Mouse (Mus musculus) limb, embryonic 12.5 days (tissue): ENCODE results near the gene Zfp775. TPM values are rescaled to one million over a fixed set of nuclear protein-coding genes. Genes with fewer than 3 reads are reported as not detected.
A peak's percentile ranks its signal among the peaks of the same experiment; 100 is the strongest.

Experiments used
- ATAC-seq: fragments of 200-750 bp; cut with Nextera tagmentation; 2 replicates; pipeline ENCODE4 v1.8.0; 2017; ENCODE audit warnings: low read depth, moderate TSS enrichment; ENCODE audit not compliant: insufficient number of reproducible peaks, insufficient read depth, low FRiP score, low TSS enrichment
- H3K27ac ChIP-seq: fragments of 300-500 bp; sonication (generic); 2 replicates; pipeline ENCODE4 v1.5.1; 2016; ENCODE audit warnings: mild to moderate bottlenecking, moderate library complexity
- H3K27me3 ChIP-seq: fragments of 300-500 bp; sonication (generic); 2 replicates; pipeline ENCODE4 v1.6.1; 2016; ENCODE audit warnings: mild to moderate bottlenecking, moderate library complexity
- H3K36me3 ChIP-seq: fragments of 300-500 bp; sonication (generic); 2 replicates; pipeline ENCODE4 v1.6.1; 2016; ENCODE audit warnings: mild to moderate bottlenecking, moderate library complexity
- H3K4me1 ChIP-seq: fragments of 300-500 bp; sonication (generic); replicated peaks from 2 replicates; pipeline ENCODE4 v1.6.1; 2016
- H3K4me2 ChIP-seq: fragments of 300-500 bp; sonication (generic); 2 replicates; pipeline ENCODE4 v1.6.1; 2016; ENCODE audit warnings: mild to moderate bottlenecking, moderate library complexity
- H3K4me3 ChIP-seq: fragments of 300-500 bp; sonication (generic); replicated peaks from 2 replicates; pipeline ENCODE4 v1.5.1; 2016; ENCODE audit warnings: mild to moderate bottlenecking
- H3K9ac ChIP-seq: fragments of 300-500 bp; sonication (generic); replicated peaks from 2 replicates; pipeline ENCODE4 v1.6.1; 2016; ENCODE audit warnings: mild to moderate bottlenecking, moderate library complexity
- H3K9me3 ChIP-seq: fragments of 300-500 bp; sonication (generic); 2 replicates; pipeline ENCODE4 v1.6.1; 2016; ENCODE audit warnings: mild to moderate bottlenecking, moderate library complexity
- WGBS: fragments of 180-500 bp; shearing (Covaris S2); methylation state at CpG from one replicate; pipeline ENCODE4 v1.1.7; 2016; 5-methylcytosine and 5-hydroxymethylcytosine counted together
- polyA plus RNA-seq: library from polyadenylated mRNA; unstranded; fragments of >200 nt; fragmentation: Nextera tagmentation; extraction: Ambion mirVana; gene quantifications from 2 replicates; pipeline ENCODE4 v1.2.1, GENCODE M21; 2016

The Zfp775 gene
- polyA plus RNA-seq, 1 experiment from 2014 or later = 10.5 TPM

- WGBS = 83% methylated on average over 8 of the region's 8 CpGs
- Histone ChIP-seq H3K4me3 (no peak overlapping the region), H3K9ac (no peak overlapping the region), H3K27ac (no peak overlapping the region), H3K9me3 (no peaks in the 10 kb centered on the region), H3K27me3 (no peaks in the 10 kb centered on the region), H3K4me1 (peaks cover 29% of the 10 kb centered on the region), H3K36me3 (peaks cover 22% of the 10 kb centered on the region; the same call in 1 of the 2 replicates), H3K4me2 (no peak overlapping the region)
- no peak for ATAC-seq
Observed at GRCm38 (mm10) chr6:48569065-48569807, 32.6 kb upstream of the Zfp775 start.

GRCm38 (mm10) chr6:48572014-48572413 lies 29.8 kb upstream of the Zfp775 start:
- peak overlapping the region; percentile 59; the same call in 1 of the 2 replicates for H3K27ac ChIP-seq

GRCm38 (mm10) chr6:48572572-48573061 lies 29.2 kb upstream of the Zfp775 start, which contains the start of gene Rarres2:
Rarres2 (minus strand) TSS chr6:48572789.
- Histone ChIP-seq H3K4me2 (no peak within 1 kb of the TSS), H3K27ac (peak within 1 kb of the TSS; percentile 59; the same call in 1 of the 2 replicates), H3K27me3 (no peaks in the 10 kb centered on the region), H3K4me1 (peaks cover 15% of the 10 kb centered on the region), H3K4me3 (no peak within 1 kb of the TSS), H3K36me3 (peaks cover 13% of the 10 kb centered on the region; the same call in 1 of the 2 replicates), H3K9me3 (no peaks in the 10 kb centered on the region), H3K9ac (no peak within 1 kb of the TSS)
- 14% methylated on average over 6 of the region's 6 CpGs for WGBS
- no peak for ATAC-seq

More at GRCm38 (mm10) chr6:48572014-48572413, 29.8 kb upstream of the Zfp775 start:
- no peaks in the 10 kb centered on the region for H3K27me3 ChIP-seq
- H3K9ac ChIP-seq = no peak overlapping the region
- no peak overlapping the region for H3K4me3 ChIP-seq
- peaks cover 13% of the 10 kb centered on the region; the same call in 1 of the 2 replicates for H3K36me3 ChIP-seq
- peaks cover 15% of the 10 kb centered on the region for H3K4me1 ChIP-seq
- no peak for ATAC-seq
- WGBS = 94% methylated on average over 5 of the region's 5 CpGs
- no peak overlapping the region for H3K4me2 ChIP-seq
- no peaks in the 10 kb centered on the region for H3K9me3 ChIP-seq

- Histone ChIP-seq H3K4me1 (peaks cover 15% of the 10 kb centered on the region), H3K4me3 (no peak overlapping the region), H3K27me3 (no peaks in the 10 kb centered on the region), H3K36me3 (peaks cover 12% of the 10 kb centered on the region; the same call in 1 of the 2 replicates), H3K9ac (no peak overlapping the region), H3K4me2 (no peak overlapping the region), H3K9me3 (no peaks in the 10 kb centered on the region), H3K27ac (peak overlapping the region; percentile 59; the same call in 1 of the 2 replicates)
- ATAC-seq = no peak
- 16% methylated on average over 10 of the region's 10 CpGs for WGBS
Observed at GRCm38 (mm10) chr6:48573280-48573679, 28.6 kb upstream of the Zfp775 start.

- ATAC-seq = no peak
- no peak overlapping the region for H3K27ac ChIP-seq
- H3K4me3 ChIP-seq = no peak overlapping the region
- H3K27me3 ChIP-seq = no peaks in the 10 kb centered on the region
- no peak overlapping the region for H3K9ac ChIP-seq
- 59% methylated on average over 3 of the region's 3 CpGs for WGBS
- H3K9me3 ChIP-seq = no peaks in the 10 kb centered on the region
- no peak overlapping the region for H3K4me2 ChIP-seq
- H3K4me1 ChIP-seq = peaks cover 15% of the 10 kb centered on the region
- H3K36me3 ChIP-seq = peaks cover 10% of the 10 kb centered on the region; the same call in 1 of the 2 replicates
Observed at GRCm38 (mm10) chr6:48573981-48574380, 27.9 kb upstream of the Zfp775 start.

- no peaks in the 10 kb centered on the region for H3K9me3 ChIP-seq
- no peak for ATAC-seq
- no peaks in the 10 kb centered on the region for H3K27me3 ChIP-seq
- H3K4me1 ChIP-seq = no peaks in the 10 kb centered on the region
- no peak overlapping the region for H3K4me3 ChIP-seq
- no peak overlapping the region for H3K4me2 ChIP-seq
- H3K9ac ChIP-seq = no peak overlapping the region
- WGBS = 61% methylated on average over 5 of the region's 5 CpGs
- no peak overlapping the region for H3K27ac ChIP-seq
- H3K36me3 ChIP-seq = no peaks in the 10 kb centered on the region
Observed at GRCm38 (mm10) chr6:48578736-48579135, 23.1 kb upstream of the Zfp775 start.

GRCm38 (mm10) chr6:48579215-48579648 lies 22.6 kb upstream of the Zfp775 start:
- WGBS = 40% methylated on average over 5 of the region's 5 CpGs
- no peak for ATAC-seq
- H3K4me2 ChIP-seq = no peak overlapping the region

GRCm38 (mm10) chr6:48581257-48581656 lies 20.6 kb upstream of the Zfp775 start:
- Histone ChIP-seq H3K9ac (no peak overlapping the region), H3K4me1 (no peaks in the 10 kb centered on the region), H3K4me2 (no peak overlapping the region), H3K27me3 (no peaks in the 10 kb centered on the region), H3K9me3 (no peaks in the 10 kb centered on the region), H3K27ac (no peak overlapping the region), H3K36me3 (no peaks in the 10 kb centered on the region), H3K4me3 (no peak overlapping the region)
- WGBS = 63% methylated on average over 3 of the region's 3 CpGs
- ATAC-seq = no peak

More at GRCm38 (mm10) chr6:48579215-48579648, 22.6 kb upstream of the Zfp775 start:
- H3K27me3 ChIP-seq = no peaks in the 10 kb centered on the region
- no peak overlapping the region for H3K4me3 ChIP-seq
- no peaks in the 10 kb centered on the region for H3K9me3 ChIP-seq
- H3K36me3 ChIP-seq = no peaks in the 10 kb centered on the region
- no peak overlapping the region for H3K9ac ChIP-seq
- no peak overlapping the region for H3K27ac ChIP-seq
- no peaks in the 10 kb centered on the region for H3K4me1 ChIP-seq

GRCm38 (mm10) chr6:48582037-48582436 lies 19.8 kb upstream of the Zfp775 start:
- no peak for ATAC-seq
- 73% methylated on average over 3 of the region's 3 CpGs for WGBS

GRCm38 (mm10) chr6:48589194-48589750 lies 12.6 kb upstream of the Zfp775 start, which contains the start of gene Gm45021:
Gm45021 (plus strand) TSS chr6:48589610.
- Histone ChIP-seq H3K4me3 (no peak within 1 kb of the TSS), H3K9ac (peak within 1 kb of the TSS; percentile 28; the same call in 1 of the 2 replicates), H3K4me1 (peaks cover 9% of the 10 kb centered on the region; the same call in 1 of the 2 replicates), H3K9me3 (no peaks in the 10 kb centered on the region), H3K27me3 (no peaks in the 10 kb centered on the region), H3K36me3 (no peaks in the 10 kb centered on the region), H3K4me2 (no peak within 1 kb of the TSS), H3K27ac (no peak within 1 kb of the TSS)
- 42% methylated on average over 6 of the region's 6 CpGs for WGBS
- no peak for ATAC-seq

More at GRCm38 (mm10) chr6:48582037-48582436, 19.8 kb upstream of the Zfp775 start:
- Histone ChIP-seq H3K9ac (no peak overlapping the region), H3K27ac (no peak overlapping the region), H3K4me2 (no peak overlapping the region), H3K9me3 (no peaks in the 10 kb centered on the region), H3K4me3 (no peak overlapping the region), H3K36me3 (no peaks in the 10 kb centered on the region), H3K4me1 (no peaks in the 10 kb centered on the region), H3K27me3 (no peaks in the 10 kb centered on the region)

GRCm38 (mm10) chr6:48591221-48591845 lies 10.5 kb upstream of the Zfp775 start:
- Histone ChIP-seq H3K4me1 (peaks cover 20% of the 10 kb centered on the region), H3K9me3 (peaks cover 12% of the 10 kb centered on the region), H3K36me3 (peaks cover 15% of the 10 kb centered on the region), H3K9ac (no peak overlapping the region), H3K27me3 (no peaks in the 10 kb centered on the region), H3K27ac (no peak overlapping the region), H3K4me3 (no peak overlapping the region), H3K4me2 (no peak overlapping the region)
- 94% methylated on average over 3 of the region's 3 CpGs for WGBS
- ATAC-seq = no peak
